Mouse (Mus musculus): ENCODE measurements at regions not wholly inside any gene's neighbourhood (a gene's known extent, or its start where the extent isn't known, plus 50 kb on each side); places are given as distances from the start of the nearest gene placed in this dataset.

- TF ChIP-seq EP300 (IDR thresholded peaks at IDR 0.05; ENCODE audit: low read depth) (no peak), CTCF (IDR thresholded peaks at IDR 0.05; ENCODE audit: low read depth) (no peak)
Measured at GRCm38 (mm10) chr1:23653628-23654027, 107.9 kb upstream of the B3gat2 start.

Measured in liver, embryonic 14.5 days (tissue).